Mouse (Mus musculus) CH12.LX (cell line): ENCODE results near the gene Sorcs1. TPM values are rescaled to one million over a fixed set of nuclear protein-coding genes. Genes with fewer than 3 reads are reported as not detected.

ENCODE experiments used
- DNase-seq: peaks from one replicate; pipeline ENCODE4 v3.0.0-alpha.2; 2013; ENCODE audit errors: extremely low read depth
- H3K27ac ChIP-seq: 2 replicates; pipeline ENCODE4 v1.5.1; 2012; ENCODE audit warnings: low read depth, mild to moderate bottlenecking, control low read depth, moderate library complexity; ENCODE audit not compliant: insufficient read depth
- H3K27me3 ChIP-seq: replicated peaks from 2 replicates; pipeline ENCODE3; 2012; ENCODE audit warnings: inconsistent platforms
- H3K36me3 ChIP-seq, 2 experiments: replicated peaks in 1 of 2; 2 replicates each; pipeline versions ENCODE3 to v1.6.1; 2012; ENCODE audit warnings: inconsistent platforms in 1 of 2, low read length in 1 of 2, mild to moderate bottlenecking in 1 of 2, mixed read lengths in 1 of 2, moderate library complexity in 1 of 2; ENCODE audit not compliant: control insufficient read depth in 1 of 2, insufficient read depth in 1 of 2
- H3K4me1 ChIP-seq, 2 experiments: 2 replicates each; pipeline ENCODE4 v1.6.1; 2012; ENCODE audit warnings: inconsistent platforms in 1 of 2, moderate library complexity in 1 of 2; ENCODE audit not compliant: insufficient read depth in 2 of 2, control insufficient read depth in 1 of 2
- H3K4me2 ChIP-seq: 2 replicates; pipeline ENCODE4 v1.6.1; 2012; ENCODE audit warnings: low read depth, mild to moderate bottlenecking, control low read depth; ENCODE audit not compliant: poor library complexity, insufficient read depth, severe bottlenecking
- H3K4me3 ChIP-seq, 3 experiments: fragments of 150-350 bp in 1 of 3; sonication (generic) in 1 of 3; replicated peaks in 1 of 3; 2 replicates each; pipeline versions ENCODE3 to v1.5.1; 2011 to 2012; ENCODE audit warnings: low read depth in 2 of 3, low read length in 2 of 3, mild to moderate bottlenecking in 2 of 3, moderate library complexity in 2 of 3, control low read depth in 1 of 3, improper control_type of control experiment in 1 of 3, inconsistent platforms in 1 of 3, mixed read lengths in 1 of 3; ENCODE audit not compliant: poor library complexity in 1 of 3
- H3K79me2 ChIP-seq: replicated peaks from 2 replicates; pipeline ENCODE4 v1.6.1; 2012; ENCODE audit warnings: mild to moderate bottlenecking, moderate library complexity; ENCODE audit not compliant: control insufficient read depth, poor library complexity, insufficient read depth, severe bottlenecking; ENCODE audit errors: extremely low read depth
- H3K9ac ChIP-seq: 2 replicates; pipeline ENCODE4 v1.6.1; 2012; ENCODE audit warnings: low read depth, mild to moderate bottlenecking, control low read depth, moderate library complexity; ENCODE audit not compliant: insufficient read depth
- H3K9me3 ChIP-seq: replicated peaks from 2 replicates; pipeline ENCODE3; 2012; ENCODE audit warnings: low read length, inconsistent platforms, mixed read lengths
- CHD1 ChIP-seq: IDR thresholded peaks from 2 replicates; pipeline ENCODE4 v1.6.1; 2012; ENCODE audit warnings: low read depth, low read length, improper control_type of control experiment, inconsistent platforms
- CHD2 ChIP-seq: IDR thresholded peaks from 2 replicates; pipeline ENCODE4 v1.6.1; 2011; ENCODE audit warnings: low read length, improper control_type of control experiment
- E2F4 ChIP-seq: IDR thresholded peaks from 2 replicates; pipeline ENCODE4 v1.6.1; 2011; ENCODE audit warnings: low read depth, low read length, improper control_type of control experiment; ENCODE audit not compliant: insufficient replicate concordance
- GABPA ChIP-seq: IDR thresholded peaks from 2 replicates; pipeline ENCODE4 v1.6.1; 2012; ENCODE audit warnings: low read depth, low read length, improper control_type of control experiment, inconsistent platforms; ENCODE audit not compliant: insufficient replicate concordance
- HCFC1 ChIP-seq: IDR thresholded peaks from 2 replicates; pipeline ENCODE4 v1.6.1; 2012; ENCODE audit warnings: low read depth, mild to moderate bottlenecking, inconsistent platforms, low read length, improper control_type of control experiment
- JUN ChIP-seq: IDR thresholded peaks from 2 replicates; pipeline ENCODE4 v1.6.1; 2011; ENCODE audit warnings: low read depth, mild to moderate bottlenecking, low read length, improper control_type of control experiment, moderate library complexity; ENCODE audit not compliant: insufficient read depth
- JUND ChIP-seq: conservative IDR thresholded peaks from 2 replicates; pipeline ENCODE4 v1.6.1; 2011; ENCODE audit warnings: low read depth, low read length, improper control_type of control experiment
- MAFK ChIP-seq: IDR thresholded peaks from 2 replicates; pipeline ENCODE4 v1.6.1; 2011; ENCODE audit warnings: low read length, improper control_type of control experiment; ENCODE audit not compliant: insufficient replicate concordance
- MEF2A ChIP-seq: IDR thresholded peaks from 2 replicates; pipeline ENCODE4 v1.6.1; 2014; ENCODE audit warnings: low read depth, mild to moderate bottlenecking, inconsistent platforms, low read length, improper control_type of control experiment, borderline replicate concordance
- NRF1 ChIP-seq: IDR thresholded peaks from 2 replicates; pipeline ENCODE4 v1.6.1; 2014; ENCODE audit warnings: low read depth, mild to moderate bottlenecking, inconsistent platforms, low read length, improper control_type of control experiment, moderate library complexity
- PAX5 ChIP-seq: IDR thresholded peaks from 2 replicates; pipeline ENCODE4 v1.6.1; 2012; ENCODE audit warnings: low read length, inconsistent platforms, mixed read lengths
- POLR2A ChIP-seq: IDR thresholded peaks from 2 replicates; pipeline ENCODE4 v1.6.1; 2011; ENCODE audit warnings: low read depth, mild to moderate bottlenecking, improper control_type of control experiment, low read length
- POLR2AphosphoS2 ChIP-seq: IDR thresholded peaks from 2 replicates; pipeline ENCODE4 v1.6.1; 2011; ENCODE audit warnings: low read depth, low read length, improper control_type of control experiment
- RCOR1 ChIP-seq: conservative IDR thresholded peaks from 2 replicates; pipeline ENCODE4 v1.6.1; 2012; ENCODE audit warnings: low read depth, mild to moderate bottlenecking, inconsistent platforms, low read length, improper control_type of control experiment
- TBP ChIP-seq: conservative IDR thresholded peaks from 2 replicates; pipeline ENCODE4 v1.6.1; 2011; ENCODE audit warnings: low read depth, low read length, improper control_type of control experiment
- USF2 ChIP-seq: conservative IDR thresholded peaks from 2 replicates; pipeline ENCODE4 v1.6.1; 2011; ENCODE audit warnings: low read depth, low read length, improper control_type of control experiment
- ZKSCAN1 ChIP-seq: IDR thresholded peaks from 2 replicates; pipeline ENCODE4 v1.6.1; 2012; ENCODE audit warnings: low read depth, inconsistent platforms, low read length, improper control_type of control experiment, borderline replicate concordance
- ZNF384 ChIP-seq: IDR thresholded peaks from 2 replicates; pipeline ENCODE4 v1.6.1; 2012; ENCODE audit warnings: low read depth, low read length, improper control_type of control experiment, inconsistent platforms
- dilution Hi-C: fragments of 300-500 bp; cut with MboI; formaldehyde crosslinking; loops from 2 replicates; pipeline ENCODE4 v1.14.3; 2020; ENCODE audit warnings: low sequenced_read_pairs; ENCODE audit not compliant: extremely low pct_unique_long_range_greater_than_20kb, extremely low pct_ligation_motif_present
- in situ Hi-C: fragments of 300-500 bp; cut with MboI; formaldehyde crosslinking; loops from 3 replicates; pipeline ENCODE4 v1.14.3; 2019; ENCODE audit warnings: low sequenced_read_pairs, low pct_ligation_motif_present, low pct_unique_long_range_greater_than_20kb, mixed read lengths
- polyA plus RNA-seq: library from polyadenylated mRNA; unstranded; fragments of >175 nt; gene quantifications from 2 replicates; pipeline ENCODE4 v1.2.1, GENCODE M21; 2012; ENCODE audit warnings: low read depth; ENCODE audit not compliant: insufficient read length
- total RNA-seq, 2 experiments: library from RNA; depleted of rRNA; stranded (reverse); fragments of 300-350 nt in 1 of 2; fragments of >200 nt in 1 of 2; gene quantifications; 2 replicates each; pipeline ENCODE4 v1.2.3; 2012 to 2014

Gene Sorcs1
- total and polyA plus RNA-seq, 3 experiments = 0.08 TPM; not detected in 2

DNA sequence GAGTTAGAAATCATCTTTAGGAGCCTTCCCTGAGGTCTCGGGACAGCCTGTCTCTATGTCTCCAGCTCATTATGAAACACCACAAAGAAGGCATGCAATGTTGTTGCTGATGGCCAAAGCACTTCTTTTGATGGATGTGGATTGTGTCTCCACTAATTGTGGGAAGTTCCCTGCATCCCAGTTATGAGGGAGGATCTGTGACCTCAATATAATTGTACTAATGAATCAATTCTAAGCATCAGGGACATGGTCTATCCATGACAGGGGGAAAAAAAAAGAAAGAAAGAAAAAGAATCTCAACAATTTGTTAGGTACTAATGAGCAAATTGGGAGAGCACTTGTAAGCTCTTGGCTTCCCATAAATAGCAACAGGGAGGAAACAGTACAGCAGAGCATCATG is 36.3 kb downstream of the Sorcs1 start:
- H3K27ac ChIP-seq = no peak overlapping the region
- TF ChIP-seq POLR2AphosphoS2 (no peak), HCFC1 (no peak), RCOR1 (no peak), TBP (no peak), E2F4 (no peak), CHD1 (no peak), NRF1 (no peak), JUN (no peak), MEF2A (no peak)
- in situ Hi-C loops = no loop called here

DNA sequence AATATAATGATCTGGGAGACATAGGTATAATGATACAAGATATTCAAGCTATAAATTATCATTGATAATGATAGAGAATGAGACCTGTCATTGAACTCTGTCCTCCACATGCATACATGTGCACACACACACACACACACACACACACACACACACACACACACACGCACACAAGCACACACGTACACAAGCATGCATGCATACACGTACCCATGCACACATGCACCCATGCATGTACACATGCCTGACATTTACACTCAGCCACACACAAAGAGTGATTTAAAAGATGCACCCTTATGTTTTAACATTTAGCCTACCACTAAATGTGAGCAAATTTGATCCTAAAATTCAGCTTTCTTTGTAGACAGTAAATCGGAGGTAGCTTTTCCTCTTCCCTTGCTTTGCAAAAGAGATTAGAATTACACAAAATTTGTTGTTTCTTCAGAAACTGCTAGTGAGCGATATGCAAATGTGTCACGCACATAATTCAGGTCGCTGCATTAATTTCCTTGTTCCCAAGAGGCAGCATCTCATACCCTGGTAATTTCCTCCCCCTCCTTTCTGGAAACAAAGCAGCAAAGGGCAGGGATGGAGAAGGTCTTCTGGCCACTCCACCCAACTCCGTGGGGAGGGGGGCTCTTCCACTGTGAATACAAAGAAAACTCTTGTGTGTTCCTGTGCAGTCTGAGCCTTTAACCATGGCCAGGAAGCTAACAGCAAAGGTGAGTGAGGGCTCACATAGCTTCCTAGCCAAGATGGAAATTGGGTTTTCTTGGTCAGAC is 38.0 kb downstream of the Sorcs1 start:
- Histone ChIP-seq H3K4me3 (no peak overlapping the region), H3K79me2 (no peaks in the 10 kb centered on the region), H3K4me2 (no peak overlapping the region), H3K9ac (no peak overlapping the region), H3K4me1 (no peaks in the 10 kb centered on the region), H3K9me3 (peaks cover 49% of the 10 kb centered on the region), H3K36me3 (no peaks in the 10 kb centered on the region), H3K27ac (no peak overlapping the region), H3K27me3 (no peaks in the 10 kb centered on the region)
- in situ Hi-C loops = no loop called here
- TF ChIP-seq CHD2 = no peak
- TF ChIP-seq PAX5 = no peak
- DNase-seq = no peak
- dilution Hi-C loops = no loop called here

More for the DNA sequence above, 36.3 kb downstream of the Sorcs1 start:
- Histone ChIP-seq H3K4me2 (no peak overlapping the region), H3K36me3 (no peaks in the 10 kb centered on the region), H3K79me2 (no peaks in the 10 kb centered on the region), H3K4me3 (no peak overlapping the region), H3K27me3 (no peaks in the 10 kb centered on the region), H3K9ac (no peak overlapping the region), H3K9me3 (peaks cover 57% of the 10 kb centered on the region), H3K4me1 (no peaks in the 10 kb centered on the region)
- dilution Hi-C loops = no loop called here
- no peak for DNase-seq

DNA sequence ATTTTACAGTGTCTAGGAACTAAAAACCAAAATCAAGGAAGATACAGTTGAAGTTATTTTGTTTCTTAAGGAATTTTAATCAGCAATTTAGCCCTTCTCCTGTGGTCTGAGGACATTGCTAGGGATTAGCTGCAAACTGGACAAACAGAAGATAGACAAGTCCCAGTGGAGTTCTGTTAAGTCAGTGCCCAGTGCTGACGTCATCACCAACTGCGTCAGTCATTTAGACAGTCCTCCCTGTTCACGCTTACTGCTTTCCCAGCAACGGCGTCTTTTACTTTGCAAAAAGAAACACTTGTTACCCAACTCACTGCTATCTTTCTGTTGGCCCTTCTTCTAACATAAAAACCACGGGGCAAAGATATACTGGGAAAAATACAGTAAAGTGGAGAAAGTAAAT is 40.3 kb downstream of the Sorcs1 start:
- Histone ChIP-seq H3K27me3 (no peaks in the 10 kb centered on the region), H3K36me3 (no peaks in the 10 kb centered on the region), H3K27ac (no peak overlapping the region), H3K9ac (no peak overlapping the region), H3K79me2 (no peaks in the 10 kb centered on the region), H3K4me2 (no peak overlapping the region), H3K4me3 (no peak overlapping the region), H3K4me1 (no peaks in the 10 kb centered on the region), H3K9me3 (peaks cover 45% of the 10 kb centered on the region)
- no peak for DNase-seq
- in situ Hi-C loops (no loop called here), dilution Hi-C loops (no loop called here)
- TF ChIP-seq ZNF384 = no peak
- no peak for TF ChIP-seq MAFK
- no peak for TF ChIP-seq ZKSCAN1
- no peak for TF ChIP-seq USF2
- no peak for TF ChIP-seq POLR2A
- no peak for TF ChIP-seq JUND
- TF ChIP-seq MEF2A = no peak
- TF ChIP-seq GABPA = no peak
- no peak for TF ChIP-seq HCFC1
